Mouse (Mus musculus) neural tube, embryonic 13.5 days (tissue): ENCODE data around the gene Rmi1. TPM values are rescaled to one million over a fixed set of nuclear protein-coding genes. Genes with fewer than 3 reads are reported as not detected.
"Not testable (repeated sequence)": the region's sequence is repeated elsewhere in the genome, so short reads cannot be mapped to it uniquely, and the experiment has no call there.

Source experiments
- ATAC-seq: fragments of 200-750 bp; cut with Nextera tagmentation; 2 replicates; pipeline ENCODE4 v1.8.0; 2017; ENCODE audit warnings: low read depth, mild to moderate bottlenecking, moderate TSS enrichment, moderate library complexity
- H3K27ac ChIP-seq: fragments of 300-500 bp; sonication (generic); replicated peaks from 2 replicates; pipeline ENCODE4 v1.5.1; 2015; ENCODE audit warnings: moderate library complexity, mild to moderate bottlenecking, inconsistent platforms
- H3K27me3 ChIP-seq: fragments of 300-500 bp; sonication (generic); 2 replicates; pipeline ENCODE4 v1.6.1; 2015; ENCODE audit warnings: mild to moderate bottlenecking, inconsistent platforms
- H3K36me3 ChIP-seq: fragments of 300-500 bp; sonication (generic); 2 replicates; pipeline ENCODE4 v1.6.1; 2015; ENCODE audit warnings: mild to moderate bottlenecking, inconsistent platforms
- H3K4me1 ChIP-seq: fragments of 300-500 bp; sonication (generic); replicated peaks from 2 replicates; pipeline ENCODE4 v1.6.1; 2015; ENCODE audit warnings: inconsistent platforms
- H3K4me2 ChIP-seq: fragments of 300-500 bp; sonication (generic); 2 replicates; pipeline ENCODE4 v1.6.1; 2015; ENCODE audit warnings: inconsistent platforms, mild to moderate bottlenecking, moderate library complexity
- H3K4me3 ChIP-seq: fragments of 300-500 bp; sonication (generic); 2 replicates; pipeline ENCODE4 v1.5.1; 2015; ENCODE audit warnings: mild to moderate bottlenecking, inconsistent platforms
- H3K9ac ChIP-seq: fragments of 300-500 bp; sonication (generic); 2 replicates; pipeline ENCODE4 v1.6.1; 2015; ENCODE audit warnings: moderate library complexity, mild to moderate bottlenecking, inconsistent platforms
- H3K9me3 ChIP-seq: fragments of 300-500 bp; sonication (generic); 2 replicates; pipeline ENCODE4 v1.6.1; 2016; ENCODE audit warnings: inconsistent platforms
- WGBS: fragments of 180-500 bp; shearing (Covaris S2); methylation state at CpG from one replicate; pipeline ENCODE4 v1.1.7; 2015; 5-methylcytosine and 5-hydroxymethylcytosine counted together
- microRNA counts: library from miRNA; unstranded; fragments of <30 nt; microRNA quantifications from one replicate; lab custom pipeline; 2016
- microRNA-seq: library from miRNA; unstranded; fragments of <30 nt; microRNA quantifications from one replicate; pipeline ENCODE4, GENCODE M21; 2016
- polyA plus RNA-seq: library from polyadenylated mRNA; unstranded; fragments of >200 nt; fragmentation: Nextera tagmentation; extraction: Ambion mirVana; gene quantifications from 2 replicates; pipeline ENCODE4 v1.2.1, GENCODE M21; 2015

Gene Rmi1
- polyA plus RNA-seq, 1 experiment from 2014 or later = 23.1 TPM

- peaks cover 38% of the 10 kb centered on the region for H3K27me3 ChIP-seq
- H3K4me1 ChIP-seq = peaks cover 19% of the 10 kb centered on the region
- no peak for ATAC-seq
- H3K4me3 ChIP-seq = no peak overlapping the region
- H3K4me2 ChIP-seq = no peak overlapping the region
- WGBS = 61% methylated on average over 22 of the region's 22 CpGs
- H3K9ac ChIP-seq = no peak overlapping the region
- H3K36me3 ChIP-seq = no peaks in the 10 kb centered on the region
- no peaks in the 10 kb centered on the region for H3K9me3 ChIP-seq
- H3K27ac ChIP-seq = no peak overlapping the region
Observed at GRCm38 (mm10) chr13:58450459-58451182, 48.6 kb downstream of the Rmi1 start.

GRCm38 (mm10) chr13:58452246-58452645 lies 50.2 kb downstream of the Rmi1 start:
- Histone ChIP-seq H3K4me3 (no peak overlapping the region), H3K4me2 (no peak overlapping the region), H3K27ac (no peak overlapping the region), H3K27me3 (peaks cover 40% of the 10 kb centered on the region), H3K4me1 (peaks cover 27% of the 10 kb centered on the region), H3K9ac (no peak overlapping the region), H3K9me3 (no peaks in the 10 kb centered on the region), H3K36me3 (no peaks in the 10 kb centered on the region)
- WGBS = 65% methylated on average over 4 of the region's 4 CpGs
- no peak for ATAC-seq

GRCm38 (mm10) chr13:58452651-58453413 lies 50.8 kb downstream of the Rmi1 start:
- Histone ChIP-seq H3K4me1 (peaks cover 27% of the 10 kb centered on the region), H3K27me3 (peaks cover 40% of the 10 kb centered on the region), H3K4me3 (peak overlapping the region; percentile 13), H3K9ac (no peak overlapping the region), H3K36me3 (no peaks in the 10 kb centered on the region), H3K4me2 (peak overlapping the region; percentile 47), H3K9me3 (no peaks in the 10 kb centered on the region), H3K27ac (no peak overlapping the region)
- WGBS = 13% methylated on average over 32 of the region's 32 CpGs
- ATAC-seq = no peak

- ATAC-seq = no peak
- Histone ChIP-seq H3K36me3 (no peaks in the 10 kb centered on the region), H3K4me3 (no peak overlapping the region), H3K9ac (no peak overlapping the region), H3K4me1 (peaks cover 27% of the 10 kb centered on the region), H3K27ac (no peak overlapping the region), H3K4me2 (no peak overlapping the region), H3K9me3 (no peaks in the 10 kb centered on the region), H3K27me3 (peaks cover 40% of the 10 kb centered on the region)
- WGBS = 31% methylated on average over 10 of the region's 10 CpGs
Observed at GRCm38 (mm10) chr13:58453541-58453940, 51.5 kb downstream of the Rmi1 start.

GRCm38 (mm10) chr13:58456547-58456946 lies 54.5 kb downstream of the Rmi1 start:
- Histone ChIP-seq H3K27me3 (peaks cover 36% of the 10 kb centered on the region), H3K9ac (no peak overlapping the region), H3K27ac (no peak overlapping the region), H3K4me2 (no peak overlapping the region), H3K36me3 (no peaks in the 10 kb centered on the region), H3K9me3 (no peaks in the 10 kb centered on the region), H3K4me3 (no peak overlapping the region), H3K4me1 (peaks cover 14% of the 10 kb centered on the region; the same call in 1 of the 2 replicates)
- ATAC-seq = no peak
- WGBS = 39% methylated on average over 10 of the region's 10 CpGs

GRCm38 (mm10) chr13:58458811-58459210 lies 56.8 kb downstream of the Rmi1 start:
- not testable (repeated sequence) for H3K4me2 ChIP-seq, ATAC-seq, H3K36me3 ChIP-seq, H3K4me3 ChIP-seq, H3K27ac ChIP-seq, H3K9ac ChIP-seq, H3K9me3 ChIP-seq, H3K4me1 ChIP-seq
- WGBS = 89% methylated on average over 6 of the region's 6 CpGs
- peaks cover 16% of the 10 kb centered on the region for H3K27me3 ChIP-seq

MicroRNAs within 50 kb of the gene (microRNA counts, 519-probe panel; counts per million panel counts)
- 3,573 counts per million, percentile 50 among the panel's probes with 10 or more counts for microRNA mmu-miR-7a (lab: Ali Mortazavi, UCI)

Small RNA genes lying within 50 kb of the gene (microRNA-seq; reads per million reads assigned to microRNA genes)
- 240 reads per million, percentile 66 among the genes with 10 or more reads in this experiment for gene Mir7-1

Other genes starting within 250 kb of the Rmi1 start
- 76.8 and 80.8 TPM in 2 replicates for gene Idnk, start 244.6 kb upstream of the Rmi1 start, polyA plus RNA-seq
- 142 and 154 TPM in 2 replicates for gene Ubqln1, start 186.6 kb upstream of the Rmi1 start, polyA plus RNA-seq
- gene Gkap1, start 126.5 kb upstream of the Rmi1 start, polyA plus RNA-seq = 29.5 and 29.7 TPM in 2 replicates
- gene Kif27, start 43.1 kb upstream of the Rmi1 start, polyA plus RNA-seq = 1.2 and 1.3 TPM in 2 replicates
- gene 2210016F16Rik, start 17.0 kb upstream of the Rmi1 start, polyA plus RNA-seq = 24.8 and 26.4 TPM in 2 replicates
- gene Hnrnpk, start 1.1 kb downstream of the Rmi1 start, polyA plus RNA-seq = 1,581 and 1,759 TPM in 2 replicates
- 0.04 TPM in 1 of 2 replicates, not detected in the other for gene Slc28a3, start 208.6 kb downstream of the Rmi1 start, polyA plus RNA-seq